13 mouse cellular contexts compared by ENCODE assay signal in genomic region chr9:90691676-90692661, GRCm38 (mm10).
A peak's percentile ranks its signal among the peaks of the same experiment; 100 is the strongest.
DNase-seq lines count a peak whose midpoint lies in the region; ATAC-seq and TF ChIP-seq lines count a peak whose summit lies in the region.
"Had no signal": no experiment of that assay in that cellular context is flagged by ENCODE, and none has a peak within 500 bp of the region (broad histone marks: within the 10 kb centered on the region; RNA-seq: fewer than 3 reads in every experiment).

No protein-coding gene starts in this region.

- H3K27me3 ChIP-seq in CH12.LX (replicated peaks): no peaks in the 10 kb centered on the region
- H3K27me3 ChIP-seq in forebrain, embryonic 13.5 days: peaks cover 15% of the 10 kb centered on the region; the same call in 1 of the 2 replicates
- H3K27me3 ChIP-seq in midbrain, embryonic 11.5 days (ENCODE audit: control insufficient read depth, insufficient read depth, low read length): peaks cover 3% of the 10 kb centered on the region
- H3K27me3 ChIP-seq: embryonic facial prominence, embryonic 15.5 days had no signal

- TF ChIP-seq POLR2A in CH12.LX (IDR thresholded peaks at IDR 0.05; ENCODE audit: low read depth, low read length): no peak

- no peak overlapping the region for H3K9ac ChIP-seq in CH12.LX (ENCODE audit: insufficient read depth, low read depth)
- no peak overlapping the region for H3K9ac ChIP-seq in forebrain, embryonic 13.5 days
- H3K9ac ChIP-seq in midbrain, embryonic 11.5 days (ENCODE audit: low read length): no peak overlapping the region
- H3K9ac ChIP-seq: embryonic facial prominence, embryonic 15.5 days; lung, embryonic 14.5 days had no signal

- no peaks in the 10 kb centered on the region for H3K9me3 ChIP-seq in CH12.LX (replicated peaks; ENCODE audit: low read length)
- no peaks in the 10 kb centered on the region for H3K9me3 ChIP-seq in forebrain, embryonic 13.5 days (replicated peaks)
- H3K9me3 ChIP-seq in midbrain, embryonic 11.5 days (ENCODE audit: control insufficient read depth, low read length): no peaks in the 10 kb centered on the region
- H3K9me3 ChIP-seq: embryonic facial prominence, embryonic 15.5 days had no signal

- in situ Hi-C loops in CH12.LX (cut with MboI; ENCODE audit: low pct_ligation_motif_present, low pct_unique_long_range_greater_than_20kb, low sequenced_read_pairs): no loop called here

- no peaks in the 10 kb centered on the region for H3K4me1 ChIP-seq in CH12.LX (ENCODE audit: control insufficient read depth in 1 of 2, insufficient read depth in 2 of 2)
- H3K4me1 ChIP-seq in forebrain, embryonic 13.5 days: peaks cover 20% of the 10 kb centered on the region
- peaks cover 15% of the 10 kb centered on the region for H3K4me1 ChIP-seq in midbrain, embryonic 11.5 days (ENCODE audit: control insufficient read depth, insufficient read depth, low read length)
- H3K4me1 ChIP-seq: embryonic facial prominence, embryonic 15.5 days had no signal

- H3K79me2 ChIP-seq in CH12.LX (replicated peaks; ENCODE audit: control insufficient read depth, extremely low read depth, insufficient read depth, poor library complexity, severe bottlenecking): no peaks in the 10 kb centered on the region

- WGBS in forebrain, embryonic 13.5 days: 9% methylated on average over 12 of the region's 12 CpGs
- 18% methylated on average over 12 of the region's 12 CpGs for WGBS in midbrain, embryonic 11.5 days

- peak overlapping the region; percentile 68 for H3K4me2 ChIP-seq in CH12.LX (ENCODE audit: insufficient read depth, low read depth, poor library complexity, severe bottlenecking)
- H3K4me2 ChIP-seq in forebrain, embryonic 13.5 days: peak overlapping the region; percentile 38
- H3K4me2 ChIP-seq in midbrain, embryonic 11.5 days: peak overlapping the region; percentile 23; the same call in 1 of the 2 replicates
- H3K4me2 ChIP-seq: embryonic facial prominence, embryonic 15.5 days; lung, embryonic 14.5 days had no signal

- TF ChIP-seq RAD21 in CH12.LX (IDR thresholded peaks at IDR 0.05; ENCODE audit: low read depth, low read length): no peak

- dilution Hi-C loops in CH12.LX (cut with MboI; ENCODE audit: extremely low pct_ligation_motif_present, extremely low pct_unique_long_range_greater_than_20kb, low sequenced_read_pairs): no loop called here

- no peak for ATAC-seq in forebrain, embryonic 13.5 days
- peak; percentile 66 for ATAC-seq in midbrain, embryonic 11.5 days (ENCODE audit: low FRiP score)

- TF ChIP-seq EP300 in CH12.LX (IDR thresholded peaks at IDR 0.05; ENCODE audit: low read length): no peak

- DNase-seq in CH12.LX (ENCODE audit: extremely low read depth) (peak; percentile 35), adipocyte (ENCODE audit: low spot score) (no peak)
- DNase-seq in brain, adult 2 months (ENCODE audit: low read depth, low spot score): peak; percentile 31
- DNase-seq in midbrain, embryonic 11.5 days (ENCODE audit: low spot score, missing footprints): peak; percentile 90
- no peak for DNase-seq in spleen, postnatal 10 days (ENCODE audit: low spot score in 2 of 2)
- no peak for DNase-seq in layer of hippocampus, adult 9-10 months (ENCODE audit: low spot score)
- DNase-seq: gastrocnemius, postnatal 36 days; heart, postnatal 10 days; kidney, adult 9 months; layer of hippocampus, adult 9-11 months; lung, embryonic 14.5 days had no signal

- TF ChIP-seq CTCF in CH12.LX (conservative IDR thresholded peaks at IDR 0.05 in 1 of 2, IDR thresholded peaks at IDR 0.05 in 1 of 2; ENCODE audit: low read depth in 2 of 2, low read length in 2 of 2): no peak

- H3K27ac ChIP-seq in CH12.LX (ENCODE audit: insufficient read depth, low read depth): no peak overlapping the region
- H3K27ac ChIP-seq in forebrain, embryonic 13.5 days: peak overlapping the region; percentile 15
- peak overlapping the region; percentile 40; the same call in 1 of the 2 replicates for H3K27ac ChIP-seq in midbrain, embryonic 11.5 days (ENCODE audit: low read depth, low read length)
- H3K27ac ChIP-seq: embryonic facial prominence, embryonic 15.5 days had no signal

- no peaks in the 10 kb centered on the region for H3K36me3 ChIP-seq in CH12.LX (replicated peaks in 1 of 2; ENCODE audit: control insufficient read depth in 1 of 2, insufficient read depth in 1 of 2, low read length in 1 of 2)
- no peaks in the 10 kb centered on the region for H3K36me3 ChIP-seq in forebrain, embryonic 13.5 days (ENCODE audit: poor library complexity, severe bottlenecking)
- H3K36me3 ChIP-seq in midbrain, embryonic 11.5 days (ENCODE audit: control insufficient read depth, insufficient read depth, low read length): no peaks in the 10 kb centered on the region
- H3K36me3 ChIP-seq: embryonic facial prominence, embryonic 15.5 days had no signal

- no peak overlapping the region for H3K4me3 ChIP-seq in CH12.LX (replicated peaks in 1 of 3; ENCODE audit: low read depth in 2 of 3, low read length in 2 of 3, poor library complexity in 1 of 3)
- H3K4me3 ChIP-seq in forebrain, embryonic 13.5 days: no peak overlapping the region
- H3K4me3 ChIP-seq in midbrain, embryonic 11.5 days (ENCODE audit: low read depth, low read length): no peak overlapping the region
- H3K4me3 ChIP-seq: embryonic facial prominence, embryonic 15.5 days had no signal

TF ChIP-seq in CH12.LX, 34 proteins besides CTCF, POLR2A, EP300 and RAD21:
- TF ChIP-seq CHD1 (IDR thresholded peaks at IDR 0.05; ENCODE audit: low read depth, low read length) (no peak), USF1 (IDR thresholded peaks at IDR 0.05; ENCODE audit: low read depth, low read length) (no peak), SIN3A (IDR thresholded peaks at IDR 0.05; ENCODE audit: low read length) (no peak), GABPA (IDR thresholded peaks at IDR 0.05; ENCODE audit: insufficient replicate concordance, low read depth, low read length) (no peak)

Comparison
In these comparisons a context has a peak if more than half of its experiments do, and no peak if none do; other contexts are left out.
1. DNase-seq: peak in CH12.LX (single experiment), brain, adult 2 months (single experiment) and midbrain, embryonic 11.5 days (single experiment); none in spleen, postnatal 10 days (0 of 2), adipocyte (single experiment) and layer of hippocampus, adult 9-10 months (single experiment).
2. Peak in every context shown above with its lines, with median percentiles within 50 percentile points of each other: H3K4me2 ChIP-seq.